Mouse (Mus musculus) 416B (cell line): ENCODE data around the gene Cyp4f18.
"Not testable (repeated sequence)": the region's sequence is repeated elsewhere in the genome, so short reads cannot be mapped to it uniquely, and the experiment has no call there.

Source experiments
- DNase-seq: peaks from one replicate; pipeline ENCODE4 v3.0.0; 2011; ENCODE audit warnings: low read depth

The Cyp4f18 gene

GRCm38 (mm10) chr8:72009473-72009872, at the start of gene Cyp4f18:
Cyp4f18 (minus strand) TSS chr8:72009626.
- peak; percentile 16 for DNase-seq

GRCm38 (mm10) chr8:72057643-72058042, 48.2 kb upstream of the Cyp4f18 start:
- DNase-seq = not testable (repeated sequence)

DNA sequence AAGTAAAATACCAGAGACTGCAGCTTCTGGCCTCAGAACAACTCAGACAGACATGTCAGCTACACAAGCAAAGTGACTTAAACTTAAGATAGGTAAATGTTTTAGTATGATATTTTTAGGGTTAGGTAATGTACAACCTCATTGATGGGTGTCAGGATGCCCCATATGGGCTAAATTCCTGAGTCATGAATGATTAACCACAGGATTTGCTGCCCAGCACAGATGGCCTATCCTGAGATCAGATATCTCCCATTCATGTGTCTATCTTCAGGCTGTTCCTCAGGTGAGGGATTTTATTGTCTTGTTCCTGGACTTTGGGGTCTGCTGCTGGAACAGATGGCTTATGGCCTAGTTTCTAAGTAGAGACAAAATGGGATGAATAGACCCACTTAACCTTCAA, 45.2 kb upstream of the Cyp4f18 start:
- DNase-seq = not testable (repeated sequence)

DNA sequence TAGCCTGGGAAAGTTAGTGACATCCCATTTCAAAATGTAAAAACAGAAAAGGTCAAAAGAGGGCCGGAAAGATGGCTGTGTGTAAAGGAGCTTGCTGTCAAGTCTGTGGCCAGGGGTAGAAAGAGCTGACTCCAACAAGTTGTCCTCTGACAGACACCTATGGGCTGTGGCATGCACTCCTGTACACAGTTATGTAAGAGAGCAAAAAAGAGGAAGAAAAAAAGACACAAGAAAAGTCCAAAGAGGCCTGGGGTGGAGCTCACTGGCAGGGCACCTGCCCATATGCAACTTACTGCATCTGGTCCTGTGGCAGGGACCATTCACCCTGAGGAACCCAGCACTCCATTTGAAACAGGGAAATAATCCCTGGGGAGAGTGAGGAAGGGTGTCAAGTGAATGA, 33.1 kb upstream of the Cyp4f18 start:
- no peak for DNase-seq

DNA sequence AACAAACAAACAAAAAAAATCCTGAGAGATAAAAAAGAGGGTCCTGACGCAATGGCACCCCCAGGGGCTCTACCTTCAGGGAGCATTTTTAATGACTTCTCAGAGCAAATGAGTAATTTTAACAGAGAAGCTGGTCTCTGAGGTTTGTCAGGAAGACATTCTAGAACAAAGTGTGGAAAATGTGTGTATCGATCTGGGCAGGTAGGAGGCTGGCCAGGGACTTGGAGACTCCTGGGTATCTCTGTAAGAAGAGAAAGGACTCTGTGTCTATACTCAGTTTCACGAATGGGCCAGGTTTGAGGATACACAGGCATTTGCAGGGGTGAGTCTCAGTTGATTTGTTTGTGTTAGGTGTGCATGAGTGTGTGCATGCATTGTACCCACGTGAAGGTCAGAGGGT, 31.5 kb upstream of the Cyp4f18 start, which contains the start of gene Olfr372:
Gene Olfr372, plus strand, starts transcription at position 301 of the 400 bp plus-strand sequence.
- not testable (repeated sequence) for DNase-seq

DNA sequence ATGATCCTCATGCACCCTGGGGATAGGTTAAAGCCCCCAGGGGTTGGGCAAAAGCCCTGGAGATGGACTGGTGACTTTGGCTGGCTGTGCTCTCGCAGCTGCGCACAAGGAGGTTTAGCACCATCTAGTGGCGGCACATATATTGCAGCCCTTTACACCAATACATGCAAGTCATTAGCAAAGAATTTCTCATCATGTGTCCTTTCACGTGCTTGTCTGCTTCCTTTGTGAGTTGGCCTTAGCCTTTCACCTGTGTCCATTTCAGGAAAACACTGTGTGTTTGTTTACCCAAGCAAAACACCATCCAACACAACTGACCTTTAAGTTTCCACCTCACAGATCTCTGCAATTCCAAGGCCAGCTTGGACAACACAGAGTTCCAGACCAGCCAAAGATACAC, 23.5 kb upstream of the Cyp4f18 start:
- peak; percentile 21 for DNase-seq

DNA sequence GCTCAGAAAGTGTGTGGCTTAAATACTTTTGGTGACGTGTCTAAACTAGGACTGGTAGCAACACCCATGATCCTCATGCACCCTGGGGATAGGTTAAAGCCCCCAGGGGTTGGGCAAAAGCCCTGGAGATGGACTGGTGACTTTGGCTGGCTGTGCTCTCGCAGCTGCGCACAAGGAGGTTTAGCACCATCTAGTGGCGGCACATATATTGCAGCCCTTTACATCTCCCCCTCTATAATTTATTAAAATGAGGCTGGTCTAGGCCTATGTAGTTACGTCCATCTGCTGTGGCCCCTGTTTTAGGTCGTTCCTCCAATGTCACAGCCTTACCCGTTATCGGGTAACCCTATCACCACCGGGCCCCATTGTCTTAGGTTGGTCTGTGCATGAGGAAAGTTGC, 15.5 kb upstream of the Cyp4f18 start:
- DNase-seq = not testable (repeated sequence)

- DNase-seq = no peak
These were observed 10.4 kb upstream of the Cyp4f18 start for GRCm38 (mm10) chr8:72019816-72020215.

- DNase-seq = not testable (repeated sequence)
These were observed 9.6 kb upstream of the Cyp4f18 start for GRCm38 (mm10) chr8:72019022-72019421.

DNA sequence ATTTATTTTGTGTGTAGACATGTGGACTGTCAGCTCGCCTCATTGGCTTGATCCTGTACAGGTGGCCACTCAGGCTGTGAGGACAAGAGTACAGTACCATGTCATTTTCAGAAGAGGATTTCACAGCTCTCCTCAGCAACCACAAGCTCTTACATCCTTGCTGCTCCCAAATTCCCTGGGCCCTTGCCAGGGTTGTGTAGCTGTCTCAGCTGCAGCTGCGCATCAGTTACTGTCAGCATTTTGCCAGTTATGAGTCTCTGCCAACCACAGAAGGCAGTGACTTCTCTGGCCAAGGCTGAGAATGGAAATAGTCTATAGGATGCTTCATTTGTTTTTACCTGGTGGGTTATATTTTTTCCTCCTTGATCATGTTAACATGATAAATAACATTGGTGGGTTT, 8.7 kb upstream of the Cyp4f18 start:
- peak; percentile 20 for DNase-seq

DNA sequence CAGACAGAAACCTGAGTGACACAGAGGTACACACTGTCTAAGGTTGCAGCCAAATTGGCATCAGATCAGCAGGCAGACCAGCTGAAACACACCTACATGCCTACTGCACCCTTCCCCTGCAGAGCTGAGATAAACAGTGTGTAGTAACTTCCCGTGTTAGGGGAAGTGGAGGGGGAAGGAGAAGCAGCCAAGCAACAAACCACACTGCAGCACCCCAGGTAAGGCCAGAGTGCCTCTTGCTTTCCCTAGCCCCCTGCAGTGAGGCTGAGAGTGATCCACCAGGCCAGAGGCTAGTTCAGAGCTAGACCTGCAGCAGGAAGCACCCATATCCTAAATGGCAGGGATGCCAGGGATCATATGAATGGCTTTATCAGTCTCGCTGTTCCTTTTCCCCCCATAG, 7.9 kb upstream of the Cyp4f18 start:
- DNase-seq = not testable (repeated sequence)

GRCm38 (mm10) chr8:72013506-72014228, 4.2 kb upstream of the Cyp4f18 start:
- not testable (repeated sequence) for DNase-seq

- peak; percentile 89 for DNase-seq
These were observed 1.2 kb downstream of the Cyp4f18 start for GRCm38 (mm10) chr8:72008134-72008641.

- DNase-seq = no peak
These were observed 2.7 kb downstream of the Cyp4f18 start for GRCm38 (mm10) chr8:72006763-72007162.

DNA sequence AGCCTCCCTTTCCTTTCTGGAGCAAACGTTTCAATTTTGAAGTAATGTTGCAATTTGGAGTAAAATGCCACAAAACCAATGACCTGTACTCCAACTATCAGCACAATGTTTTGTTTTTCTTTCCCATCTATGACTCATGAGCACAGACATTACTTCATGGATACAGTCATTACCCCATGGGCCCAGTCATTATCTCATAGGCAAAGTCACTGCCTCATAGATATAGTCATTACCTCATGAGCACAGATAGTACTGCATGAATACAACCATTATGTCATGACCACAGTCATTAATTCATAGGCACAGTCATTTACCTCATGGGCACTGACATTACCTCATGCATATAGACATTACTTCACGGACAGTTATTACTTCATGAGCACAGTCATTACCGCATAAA, 3.5 kb downstream of the Cyp4f18 start:
- peak; percentile 42 for DNase-seq

DNA sequence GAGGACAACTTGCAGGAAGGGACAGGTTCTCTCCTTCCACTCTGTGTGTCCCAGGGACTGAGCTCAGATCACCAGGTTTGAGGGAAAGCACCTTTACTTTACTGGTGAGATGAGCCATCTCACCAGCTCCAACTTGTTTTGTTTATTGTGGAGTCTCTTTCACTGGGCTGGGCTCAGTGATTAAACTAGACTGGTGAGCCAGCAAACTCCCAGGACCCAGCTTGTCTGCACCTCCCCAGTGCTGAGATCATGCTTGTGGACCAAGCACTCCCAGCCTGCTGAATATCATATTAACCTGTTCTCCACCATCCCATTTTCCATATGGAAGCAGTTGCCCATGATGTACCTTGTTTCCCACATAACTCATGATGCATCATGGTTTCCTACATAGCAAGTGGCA, 6.5 kb downstream of the Cyp4f18 start:
- DNase-seq = no peak

- no peak for DNase-seq
These were observed 9.2 kb downstream of the Cyp4f18 start for GRCm38 (mm10) chr8:72000223-72000622.

- peak; percentile 51 for DNase-seq
These were observed 10.0 kb downstream of the Cyp4f18 start for GRCm38 (mm10) chr8:71999434-71999833.

DNA sequence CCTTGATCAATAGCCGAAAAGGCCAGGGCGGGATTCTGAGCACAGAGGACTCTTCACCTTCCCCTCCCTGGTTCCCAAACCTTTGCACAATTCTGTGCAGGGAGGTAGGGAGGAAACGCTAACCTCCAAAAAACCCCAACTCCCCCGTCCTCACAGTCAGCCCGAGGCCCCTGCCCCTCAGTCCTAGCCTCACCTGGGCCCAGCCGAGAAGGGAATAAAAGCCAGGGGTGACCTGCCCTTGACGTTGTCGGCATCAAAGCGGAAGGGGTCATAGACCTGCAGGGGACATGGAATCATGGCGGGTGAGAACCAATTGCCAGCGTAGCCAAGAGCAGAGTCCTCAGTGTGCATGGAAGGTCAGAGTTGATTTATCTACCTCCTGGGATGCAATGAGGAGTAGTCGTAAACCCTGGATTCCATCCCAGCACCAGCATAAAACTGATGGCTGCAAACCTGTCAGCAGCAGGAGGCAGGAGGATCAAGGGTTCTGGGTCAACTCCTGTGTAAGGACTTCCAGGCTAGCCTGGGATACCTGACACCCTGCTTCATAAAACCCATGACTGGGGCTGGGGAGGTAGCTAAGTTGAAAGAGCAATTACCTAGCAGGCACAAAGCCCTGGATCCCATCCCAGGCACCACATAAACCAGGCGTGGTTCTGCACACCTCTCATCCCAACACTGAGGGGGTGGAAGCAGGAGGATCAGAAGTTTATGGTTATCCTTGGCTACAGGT, 20.4 kb downstream of the Cyp4f18 start:
- no peak for DNase-seq

DNA sequence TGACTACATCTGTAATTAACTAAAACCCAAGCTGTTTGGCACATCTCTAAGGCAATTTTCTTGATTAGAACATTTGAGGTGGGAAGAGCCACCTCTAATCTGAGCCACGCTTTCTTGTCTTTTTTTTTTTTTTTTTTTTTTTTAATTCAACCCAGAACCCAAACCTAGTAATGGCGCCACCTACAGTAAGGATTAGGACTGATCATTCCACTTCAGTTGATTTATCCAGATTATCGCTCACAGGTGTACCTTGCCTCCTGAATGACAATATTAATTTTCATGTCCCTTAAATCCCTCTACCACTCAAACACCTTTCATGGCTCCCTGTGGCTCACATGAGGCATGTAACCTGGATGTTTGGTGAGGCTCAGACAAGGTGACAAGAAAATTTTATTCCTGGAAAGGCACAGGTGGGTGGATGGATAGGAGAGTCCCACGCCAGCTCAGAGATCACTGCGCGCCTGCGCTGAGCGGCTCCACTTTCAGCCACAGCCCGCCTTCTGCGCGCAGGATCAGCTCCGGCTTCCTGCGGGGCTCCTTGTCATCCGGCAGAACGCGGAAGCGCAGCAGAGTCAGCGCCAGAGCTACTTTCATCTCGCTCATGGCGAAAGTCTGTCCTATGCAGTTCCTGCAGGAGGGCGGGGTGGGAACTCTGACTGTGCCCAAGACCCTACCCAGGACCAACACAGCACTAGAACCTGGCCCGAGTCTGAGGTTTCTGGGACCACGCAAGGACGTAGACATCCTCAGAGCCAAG, 21.1 kb downstream of the Cyp4f18 start:
- DNase-seq = no peak

DNA sequence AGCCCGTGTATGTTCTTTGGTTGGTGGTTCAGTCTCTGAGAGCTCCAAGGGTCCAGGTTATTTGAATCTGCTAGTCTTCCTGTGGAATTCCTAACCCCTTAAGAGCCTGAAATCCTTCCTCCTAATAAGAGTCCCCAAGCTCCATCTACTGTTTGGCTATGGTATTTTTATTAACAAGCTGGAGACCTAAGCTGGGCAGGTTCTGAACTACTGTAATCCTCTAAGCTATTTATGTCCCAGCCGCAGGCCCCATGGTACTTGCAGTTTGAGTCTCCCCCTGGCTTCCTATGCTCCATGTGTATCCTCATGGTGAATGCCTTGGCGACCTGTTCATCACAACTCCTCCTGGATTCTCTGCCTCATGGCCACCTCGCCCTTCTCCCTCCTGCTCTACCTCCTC, 24.8 kb downstream of the Cyp4f18 start:
- peak; percentile 47 for DNase-seq

GRCm38 (mm10) chr8:71981456-71981855, 28.0 kb downstream of the Cyp4f18 start:
- no peak for DNase-seq
